Mouse (Mus musculus) adrenal gland, postnatal 36 days (tissue): Measurements from ENCODE around the gene Rgs8. TPM values are rescaled to one million over a fixed set of nuclear protein-coding genes. Genes with fewer than 3 reads are reported as not detected.

ENCODE experiments used
- DNase-seq, 2 experiments: peaks; one replicate each; pipeline ENCODE4 v3.0.0; 2021; ENCODE audit warnings: mixed read lengths in 1 of 2
- total RNA-seq, 2 experiments: library from RNA; stranded (reverse); gene quantifications; 2 replicates each; pipeline ENCODE4 v1.2.3; 2021

Rgs8 gene
- total RNA-seq, 2 experiments from 2014 or later, result 0.07 TPM; not detected in 1

DNA sequence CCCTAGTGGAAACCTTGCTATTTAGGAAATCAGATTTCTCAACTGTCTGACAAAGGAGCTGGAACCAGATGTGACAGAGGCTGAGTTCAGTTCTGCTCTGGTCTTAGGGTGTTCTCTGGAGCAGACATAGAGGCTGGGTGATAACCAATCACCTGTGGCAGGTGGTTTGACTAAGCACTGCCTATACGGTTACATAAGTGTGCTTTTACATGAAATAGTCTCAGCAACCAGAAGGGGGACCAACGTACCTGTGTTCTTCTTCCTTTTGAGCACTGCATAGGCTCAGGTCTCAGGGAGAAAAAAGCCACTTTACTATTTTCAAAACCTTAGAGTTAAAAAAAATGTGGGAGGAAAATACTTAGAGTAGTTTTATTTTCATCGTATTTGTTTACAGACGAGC is 22.8 kb downstream of the Rgs8 start:
- DNase-seq, result no peak

DNA sequence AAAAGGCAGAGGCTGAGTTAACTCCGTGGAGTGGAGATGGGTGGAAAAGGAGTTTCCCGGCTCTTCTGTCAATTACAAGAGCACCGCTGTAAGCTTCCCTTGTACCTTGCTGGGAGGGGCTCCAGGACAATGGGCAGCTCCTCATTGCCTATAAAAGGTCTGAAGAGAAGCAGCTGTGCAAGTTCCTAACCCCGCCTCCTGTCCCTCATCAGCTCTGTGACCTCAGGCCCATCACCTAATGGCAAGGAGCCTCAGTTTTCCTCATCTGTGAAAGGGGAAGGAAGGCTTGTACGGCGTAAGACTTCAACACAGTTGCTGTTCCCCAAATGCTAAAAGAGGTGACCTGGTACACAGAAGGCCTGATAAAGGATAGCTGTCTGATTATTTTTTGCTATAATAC is 24.8 kb downstream of the Rgs8 start:
- DNase-seq, result no peak

DNA sequence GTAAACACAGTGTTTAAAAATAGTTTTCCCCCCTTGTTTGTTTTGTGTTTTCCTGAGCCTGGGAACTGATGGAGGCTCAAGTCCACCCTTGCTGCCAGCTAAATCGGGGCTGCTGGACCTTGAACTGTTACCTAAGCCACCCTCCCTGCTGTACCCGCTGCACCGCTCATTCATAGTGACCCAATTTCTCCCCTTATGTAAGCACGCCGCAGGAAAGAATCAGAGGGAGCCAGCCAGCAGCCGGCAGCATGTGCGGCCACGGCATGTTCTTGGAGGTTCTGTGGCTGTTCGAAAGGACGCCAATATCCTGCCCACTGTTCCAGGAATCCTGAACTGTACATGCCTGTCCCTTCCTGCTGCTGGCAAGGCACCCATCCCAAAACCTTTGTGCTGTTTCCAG is 26.3 kb downstream of the Rgs8 start:
- DNase-seq, result peak; percentile 78 to 80

DNA sequence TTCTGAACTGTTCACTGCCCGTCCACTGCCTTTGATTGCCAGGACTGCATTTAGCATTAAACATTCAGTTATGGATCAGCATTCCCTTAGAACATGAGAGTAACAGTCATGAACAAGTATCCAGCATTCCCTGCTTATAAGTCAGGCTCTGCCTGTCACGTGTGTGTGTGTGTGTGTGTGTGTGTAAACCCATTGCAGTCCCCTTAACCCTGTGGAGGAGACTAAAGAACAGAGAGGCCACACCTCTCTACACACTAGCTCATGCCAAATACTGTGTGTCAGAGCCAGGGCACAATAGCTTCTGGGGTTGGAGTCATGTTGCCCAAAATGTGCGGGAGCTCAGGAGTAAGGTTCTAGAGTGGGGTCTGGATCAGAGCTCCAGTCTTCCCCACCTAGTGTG is 26.8 kb downstream of the Rgs8 start:
- DNase-seq, result no peak

DNA sequence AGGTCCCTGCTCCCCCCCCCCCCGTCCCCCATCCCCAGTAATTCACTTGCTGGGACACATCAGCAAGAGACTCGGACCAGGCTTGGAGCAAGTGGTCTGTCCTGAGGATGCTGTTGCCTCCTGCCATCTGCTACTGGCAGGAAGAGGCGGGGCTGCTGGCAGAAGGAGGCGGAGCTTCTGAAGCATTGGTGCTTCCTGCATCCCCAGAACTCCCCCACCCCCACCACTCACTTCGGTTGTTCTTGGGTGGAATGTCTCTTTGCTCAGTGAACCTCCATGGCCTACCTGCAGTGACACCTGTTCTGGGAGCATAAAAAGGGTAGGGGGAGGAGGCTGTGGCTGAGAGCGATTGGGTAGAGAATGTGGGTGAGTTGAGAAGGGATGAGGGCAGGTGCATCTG is 27.5 kb downstream of the Rgs8 start:
- no peak for DNase-seq

DNA sequence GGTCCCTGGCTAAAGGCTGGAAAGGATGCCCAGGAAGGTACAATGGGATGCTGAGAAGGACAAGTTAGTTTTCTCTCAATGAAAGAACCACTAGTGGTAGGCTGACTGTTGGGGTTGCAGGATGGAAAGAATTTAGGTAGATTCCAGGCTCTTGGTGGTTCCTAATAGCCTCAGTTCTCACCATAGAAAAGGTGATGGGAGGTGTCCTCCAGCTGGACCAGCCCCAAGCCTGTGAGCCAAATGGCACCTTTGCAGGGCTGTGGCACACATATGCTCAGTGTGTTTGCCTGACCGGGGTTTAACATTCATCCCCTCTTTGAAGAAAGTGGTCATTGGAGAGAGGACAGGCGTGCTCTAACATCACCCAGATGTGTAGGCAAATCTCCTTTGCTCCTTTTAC is 28.2 kb downstream of the Rgs8 start:
- no peak for DNase-seq

DNA sequence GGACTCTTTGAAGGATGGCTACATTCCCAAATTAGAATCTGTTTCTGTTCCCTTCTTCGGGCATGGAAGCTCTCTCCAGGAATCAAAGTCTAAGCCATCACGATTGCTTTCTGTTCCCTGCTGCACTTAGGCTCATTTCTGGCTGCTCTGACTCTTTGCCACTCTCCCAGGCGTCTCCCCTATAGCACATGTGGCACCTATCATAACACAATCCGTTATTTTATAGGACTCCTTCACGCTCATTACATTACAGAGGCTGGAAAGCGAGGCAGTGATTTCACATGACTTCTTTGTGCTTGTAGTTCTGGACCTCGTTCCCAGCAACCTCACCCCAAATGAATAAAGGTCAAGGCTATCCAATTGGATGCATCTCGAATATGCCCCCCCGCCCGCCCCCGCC is 30.4 kb downstream of the Rgs8 start:
- DNase-seq, result no peak

DNA sequence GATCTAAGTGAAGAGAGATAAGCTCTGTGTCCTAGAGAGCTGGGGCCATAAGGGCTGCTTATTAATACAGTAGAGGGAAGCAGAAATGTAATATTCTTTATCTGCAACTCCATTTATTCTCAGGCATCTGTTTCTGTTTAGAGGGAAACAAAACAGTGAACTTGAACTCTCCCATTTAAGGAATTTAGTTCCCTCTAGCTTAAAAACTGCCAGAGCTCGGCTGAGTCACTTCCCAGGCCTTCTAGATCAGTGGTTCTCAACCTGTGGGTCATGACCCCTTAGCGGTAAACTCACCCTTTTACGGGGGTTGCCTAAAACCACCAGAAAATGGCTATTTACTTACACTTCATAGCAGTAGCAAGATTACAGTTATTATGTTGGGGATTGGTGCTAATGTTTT is 32.8 kb downstream of the Rgs8 start:
- DNase-seq, result no peak

DNA sequence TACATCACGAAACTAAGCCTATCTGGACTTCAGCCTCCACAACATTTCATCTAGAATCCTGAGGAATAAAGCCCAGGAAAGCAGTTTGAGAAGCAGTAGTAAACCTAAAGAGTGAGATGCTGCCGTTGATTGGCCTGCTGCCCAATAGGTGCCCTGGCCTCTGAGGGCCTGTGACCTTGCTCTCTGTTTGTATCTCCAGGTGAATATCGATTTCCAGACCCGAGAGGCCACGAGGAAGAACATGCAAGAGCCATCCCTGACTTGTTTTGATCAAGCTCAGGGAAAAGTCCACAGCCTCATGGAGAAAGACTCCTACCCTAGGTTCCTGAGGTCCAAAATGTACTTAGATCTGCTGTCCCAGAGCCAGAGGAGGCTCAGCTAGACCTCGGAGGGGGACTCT is 39.7 kb downstream of the Rgs8 start:
- no peak for DNase-seq

DNA sequence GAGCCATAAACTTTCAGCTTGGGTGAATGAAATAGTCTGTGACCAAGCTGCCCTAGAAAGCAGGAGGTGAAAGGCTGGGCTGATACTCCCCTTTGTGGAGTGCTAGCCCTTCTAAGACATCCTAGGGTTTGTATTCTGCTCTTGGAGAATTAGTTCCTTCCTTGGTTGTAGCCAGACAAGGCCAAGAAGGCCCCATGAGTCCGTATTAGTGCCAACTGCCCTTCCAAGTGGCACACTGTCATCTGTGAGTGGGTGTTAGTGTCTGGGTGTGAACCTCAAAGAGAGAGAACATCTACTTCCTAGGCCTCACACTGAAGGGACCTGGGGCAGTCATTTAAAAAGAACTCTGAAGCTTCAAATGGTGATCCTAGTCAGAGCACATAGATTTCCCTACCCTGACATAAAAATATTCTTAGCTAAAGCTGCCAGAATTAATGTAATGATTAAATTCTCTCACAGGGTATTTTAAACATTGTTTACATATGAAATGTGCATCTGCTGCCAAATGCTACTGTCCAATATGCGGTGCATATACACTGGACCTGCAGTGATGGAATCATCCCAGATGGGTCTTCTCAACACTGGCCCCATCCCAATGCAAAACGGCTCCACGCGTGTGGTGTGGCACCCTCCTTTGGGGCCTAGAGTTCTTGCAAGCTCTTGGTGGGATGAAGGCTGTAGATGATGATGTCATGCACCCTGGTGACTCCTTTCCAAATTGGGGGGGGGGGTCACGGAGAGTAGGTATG is 41.7 kb downstream of the Rgs8 start:
- no peak for DNase-seq

DNA sequence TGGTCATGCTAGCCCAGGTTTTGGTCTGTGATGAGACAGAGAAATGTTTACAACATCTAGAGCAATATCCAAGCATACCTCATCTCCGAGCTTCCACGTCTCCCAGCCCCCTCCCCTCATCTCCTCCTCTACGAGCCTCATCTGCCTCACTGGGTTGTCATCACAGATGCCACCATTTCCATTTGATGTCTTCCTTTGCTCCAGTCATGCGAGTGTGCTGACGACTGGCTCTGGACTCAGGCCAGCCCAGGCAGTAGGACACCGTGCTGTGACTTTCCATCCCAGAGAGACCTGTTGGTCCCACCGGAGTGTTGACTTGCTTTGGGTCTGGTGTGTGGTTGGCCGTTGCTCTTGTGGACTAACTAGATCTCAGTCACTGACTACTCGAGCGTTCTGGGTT is 42.6 kb downstream of the Rgs8 start:
- DNase-seq, result no peak

DNA sequence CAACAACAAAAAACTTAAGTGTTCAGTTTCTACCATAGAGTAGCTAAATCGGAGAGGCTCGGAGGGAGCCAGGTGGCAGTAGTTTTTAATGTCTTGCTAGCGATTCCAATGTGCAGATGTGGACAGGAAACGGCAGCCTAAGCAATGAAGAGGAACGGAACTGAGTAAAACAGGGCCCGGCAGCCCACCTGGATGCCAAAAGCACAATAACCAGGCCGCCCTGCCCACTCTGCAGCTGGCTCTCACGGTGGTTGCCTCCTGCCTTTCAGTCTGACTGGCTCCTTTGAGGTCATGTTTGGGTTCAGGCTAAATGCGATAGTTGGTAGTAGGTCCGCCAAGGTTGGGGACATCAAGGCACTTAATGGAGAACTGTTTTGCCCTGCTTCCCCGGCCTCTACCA is 43.3 kb downstream of the Rgs8 start:
- no peak for DNase-seq

DNA sequence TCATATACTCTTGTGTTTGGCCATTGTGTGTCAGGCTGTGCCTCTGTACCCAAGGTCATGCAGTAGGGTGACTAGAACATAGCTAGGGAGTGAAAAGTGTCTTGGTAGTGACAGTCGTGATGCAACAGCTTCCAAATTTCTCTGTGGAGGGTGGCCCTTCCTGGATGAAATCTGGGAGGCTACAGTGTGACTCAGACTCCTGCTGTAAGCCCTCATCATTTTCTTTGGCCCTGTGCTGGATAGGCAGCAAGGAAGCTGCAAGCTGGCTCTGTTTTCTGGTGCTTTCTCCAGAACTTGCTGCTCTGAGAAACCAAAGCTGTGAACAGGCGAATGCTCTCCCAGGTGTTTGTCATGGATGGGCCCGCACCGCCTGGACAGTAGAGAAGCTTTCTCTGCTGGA is 43.7 kb downstream of the Rgs8 start:
- DNase-seq, result no peak

DNA sequence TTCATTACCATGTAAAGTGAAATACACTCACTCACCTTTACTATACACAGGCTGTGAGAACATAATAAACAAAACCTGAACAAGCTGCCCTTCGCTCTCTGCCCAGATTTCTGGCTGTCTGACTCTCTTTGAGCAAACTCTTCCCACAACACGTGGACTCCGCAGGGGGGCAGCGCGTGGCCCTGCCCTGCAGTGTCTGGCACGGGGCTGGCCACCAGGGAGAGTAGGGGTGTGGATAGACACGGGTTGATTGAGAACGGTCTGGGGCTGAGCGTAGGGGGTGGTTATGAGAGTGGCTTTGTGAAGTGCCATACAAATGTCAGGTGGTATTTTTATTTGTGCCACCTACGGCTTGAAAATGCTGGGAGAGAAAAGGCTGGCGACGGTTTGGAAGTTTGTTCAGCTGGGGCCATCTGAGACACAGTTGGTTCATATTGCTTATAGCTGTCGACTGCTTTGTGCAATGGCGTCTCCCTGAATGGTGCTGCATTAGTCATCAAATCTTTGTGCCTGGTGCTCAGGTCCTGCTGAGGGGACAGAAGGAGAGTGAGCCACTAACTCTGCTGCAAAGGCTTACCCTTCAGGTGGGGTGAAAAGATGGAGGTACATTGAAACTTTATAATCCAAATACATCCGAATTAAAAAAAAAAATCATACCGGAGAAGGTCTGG is 44.9 kb downstream of the Rgs8 start:
- no peak for DNase-seq

DNA sequence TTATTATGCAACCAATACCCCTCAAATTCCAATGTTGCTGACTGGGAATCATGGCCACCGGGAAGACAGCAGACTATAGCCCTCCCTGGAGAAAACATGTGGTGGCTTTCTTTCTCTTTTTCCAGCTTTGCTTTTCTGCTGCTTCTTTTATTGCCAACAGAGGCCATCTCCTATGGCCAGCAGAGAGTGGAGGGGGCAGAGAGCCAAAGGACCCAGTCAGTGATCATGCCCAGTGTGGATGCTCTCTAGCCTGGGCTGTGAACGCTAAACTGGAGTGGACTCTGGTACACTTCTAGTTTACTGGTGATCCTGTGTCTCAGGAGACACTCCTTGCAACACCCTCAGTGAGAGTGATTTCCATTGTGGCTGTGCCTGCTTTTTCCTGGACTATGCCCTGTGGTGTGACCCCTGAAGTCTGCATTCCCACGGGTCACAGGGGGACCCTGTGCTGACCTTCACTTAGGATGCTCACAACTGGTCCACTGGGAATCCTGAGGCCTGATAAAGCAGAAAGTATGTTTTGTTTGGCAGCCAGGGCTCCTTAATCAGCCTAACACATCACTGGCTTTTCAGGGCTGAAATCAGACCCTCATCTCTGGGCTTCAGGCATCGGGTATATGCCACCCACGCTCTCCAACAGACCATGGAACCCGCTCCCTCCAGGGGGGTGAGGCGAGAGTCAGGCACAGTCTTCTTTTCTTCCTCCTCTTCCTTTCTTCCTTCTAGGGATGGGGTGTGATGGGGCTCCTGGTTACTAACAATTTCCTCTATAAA is 45.7 kb downstream of the Rgs8 start:
- no peak for DNase-seq

DNA sequence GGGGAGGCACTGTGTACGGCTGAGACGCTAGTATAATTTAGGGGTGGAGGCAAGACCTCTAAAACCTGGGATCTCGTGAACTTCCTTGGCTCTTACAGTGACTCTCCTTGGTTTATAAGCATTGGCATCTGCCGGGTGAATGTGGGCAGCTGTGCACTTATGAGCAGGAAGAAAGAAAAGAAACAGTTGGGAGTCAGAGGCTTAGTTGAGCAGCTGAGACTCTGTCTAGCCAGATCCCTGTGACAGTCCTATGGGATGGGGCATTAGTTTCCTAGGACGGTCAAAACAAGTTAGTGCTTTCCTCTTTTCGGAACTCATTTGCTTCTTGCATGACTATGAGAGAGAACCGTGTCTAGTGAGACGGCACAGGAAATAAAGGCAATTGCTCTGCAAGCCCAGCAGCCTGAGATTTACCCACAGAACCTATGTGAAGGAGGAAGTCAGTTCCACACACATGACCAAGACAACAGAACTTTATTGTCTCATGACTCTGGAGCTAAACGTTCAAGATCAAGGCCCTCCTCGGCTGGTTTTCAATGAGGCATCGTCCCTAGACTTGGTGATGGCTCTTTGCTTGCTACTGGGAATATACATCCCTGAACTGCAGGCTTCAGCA is 47.7 kb downstream of the Rgs8 start:
- no peak for DNase-seq

DNA sequence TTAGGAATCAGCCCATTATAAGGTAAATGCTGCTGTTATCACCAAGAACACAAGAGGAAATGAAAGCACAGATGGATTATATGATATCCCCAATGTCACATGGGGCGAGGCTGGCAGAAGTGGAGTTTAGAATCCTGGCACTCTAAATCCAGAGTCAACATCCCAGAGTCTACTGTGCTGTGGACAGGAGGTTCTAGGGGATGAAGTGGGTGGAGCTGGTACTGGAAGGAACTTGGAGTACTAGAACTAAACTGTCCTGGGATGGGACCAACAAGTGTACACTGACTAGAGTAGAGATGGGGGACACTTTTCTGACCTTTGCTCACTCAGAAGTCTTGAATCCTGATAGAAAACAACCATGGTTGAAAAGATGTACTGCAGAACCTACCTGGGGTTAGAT is 48.6 kb downstream of the Rgs8 start:
- DNase-seq, result no peak

DNA sequence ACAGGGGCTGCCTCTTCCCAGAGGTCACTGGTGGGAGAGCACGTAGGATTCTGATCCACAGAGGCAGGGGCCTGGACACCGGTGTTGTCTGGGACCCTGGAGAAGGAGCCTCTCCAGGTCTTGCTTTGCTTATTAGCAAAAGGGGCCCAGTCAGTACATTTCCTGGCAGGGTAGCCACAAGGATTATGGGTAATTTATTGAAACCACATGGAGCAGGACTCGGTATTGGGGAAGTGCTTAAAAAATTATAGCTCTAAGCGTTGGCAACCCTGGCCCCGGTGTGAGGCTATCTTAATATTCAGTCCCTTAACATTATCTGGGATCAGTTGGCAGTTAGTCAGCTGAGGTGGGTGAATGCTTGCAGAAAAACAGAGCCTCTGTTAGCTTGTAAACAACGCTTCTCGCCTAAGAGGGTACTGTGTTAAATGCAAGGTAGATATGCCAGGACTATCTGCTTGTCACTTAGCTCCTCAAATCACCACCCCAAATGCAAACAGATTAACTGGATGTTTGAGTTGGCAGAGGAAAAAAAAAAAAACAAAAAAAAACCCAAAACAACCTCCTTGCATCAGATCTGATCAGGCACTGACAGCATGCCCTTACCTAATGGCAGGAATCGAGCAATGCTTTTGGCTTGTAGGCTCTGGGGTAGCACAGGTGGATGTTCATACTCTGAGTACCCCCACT is 49.5 kb downstream of the Rgs8 start:
- no peak for DNase-seq

DNA sequence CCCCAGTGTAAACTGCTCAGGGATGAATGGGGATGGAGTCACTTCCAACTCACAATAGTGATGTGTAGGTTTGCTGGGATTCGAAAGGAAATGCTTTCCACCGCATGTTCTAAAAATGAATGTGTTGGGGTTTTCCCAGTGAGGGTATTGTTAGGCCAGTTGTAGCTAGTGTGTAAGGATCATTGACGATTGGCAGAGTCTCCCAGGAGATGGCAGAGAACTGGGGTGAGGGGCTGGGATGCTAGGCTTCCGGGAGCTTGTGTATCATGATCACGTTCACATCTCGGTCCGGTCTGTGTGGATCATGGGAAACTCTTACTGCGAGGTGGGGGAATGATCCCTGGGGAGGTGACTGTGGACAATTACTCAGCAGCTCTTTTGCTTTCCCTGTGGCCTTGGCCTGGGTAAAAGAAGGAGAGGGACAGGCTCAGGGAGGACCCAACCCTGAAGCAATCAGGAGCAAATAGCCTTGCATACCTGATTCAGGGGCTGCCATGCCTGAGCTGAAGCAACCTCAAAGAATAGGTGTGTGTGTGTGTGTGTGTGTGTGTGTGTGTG is 50.1 kb downstream of the Rgs8 start:
- peak; percentile 36 to 38 for DNase-seq

DNA sequence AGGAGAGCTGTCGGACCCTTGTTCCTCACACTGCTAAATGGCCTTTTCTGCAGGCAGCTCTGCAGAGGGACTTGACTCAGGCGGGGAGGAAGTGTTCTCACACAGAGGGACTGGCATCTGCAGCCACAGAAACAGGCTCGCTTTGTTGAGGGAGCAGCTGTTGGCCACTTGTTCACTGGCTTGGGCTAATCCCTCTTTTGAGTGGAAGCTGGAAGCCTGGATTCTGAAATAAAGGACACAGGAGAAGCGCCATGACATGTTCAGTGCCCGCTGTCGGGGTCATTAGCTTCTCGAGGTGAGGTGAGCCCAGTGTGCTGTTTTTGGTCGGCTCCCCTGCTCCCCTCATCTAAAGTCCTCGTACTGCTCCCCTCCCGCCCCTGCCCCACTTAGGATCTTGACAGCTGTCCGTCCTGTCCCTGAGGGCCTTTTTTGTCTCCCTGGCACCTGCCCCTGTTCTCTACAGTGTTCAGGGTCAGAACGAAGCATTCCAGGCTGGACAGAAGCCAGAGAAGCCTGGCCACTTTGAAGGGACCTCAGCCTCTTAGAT is 50.7 kb downstream of the Rgs8 start:
- DNase-seq, result peak; percentile 52 to 59

DNA sequence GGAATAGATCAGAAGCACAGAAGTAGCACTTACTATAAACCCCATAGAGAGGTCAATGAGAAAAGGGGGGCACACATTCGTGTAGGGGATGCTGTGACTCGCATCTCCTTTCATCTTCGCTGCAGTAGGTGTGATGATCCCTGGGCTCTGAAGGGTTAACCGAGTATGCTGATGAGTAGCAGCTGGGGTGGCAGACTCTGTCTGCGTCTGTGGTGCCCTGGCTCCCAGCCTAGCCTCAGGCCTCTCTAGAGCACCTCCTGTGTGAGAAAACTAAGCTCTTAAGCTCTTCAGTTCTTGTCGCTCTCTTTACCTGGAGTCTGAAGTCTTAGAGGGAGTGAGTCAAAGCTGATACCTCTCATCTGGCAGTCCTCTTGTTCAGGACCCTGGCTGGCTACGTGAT is 51.3 kb downstream of the Rgs8 start:
- DNase-seq, result no peak

DNA sequence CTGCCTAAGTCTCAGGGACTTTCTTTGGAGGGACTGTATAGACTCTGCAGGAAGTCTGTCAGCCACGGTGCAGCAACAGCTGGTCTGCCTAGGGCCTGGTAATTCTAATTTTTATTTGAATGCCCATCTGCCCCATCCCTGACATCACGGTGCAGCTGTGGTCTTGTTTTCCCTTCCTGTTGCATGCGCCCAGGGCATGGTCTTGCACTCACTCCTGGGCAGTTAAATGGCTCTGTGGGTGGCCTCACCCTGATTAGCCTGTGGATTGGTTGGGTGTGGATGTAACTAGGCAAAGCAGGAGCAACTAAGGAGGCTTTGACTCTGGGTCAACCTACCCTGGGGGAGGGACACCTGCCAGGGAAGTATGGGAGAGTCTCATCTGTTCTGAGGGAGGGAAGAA is 52.2 kb downstream of the Rgs8 start:
- DNase-seq, result no peak
